Mouse (Mus musculus): Measurements from ENCODE around the gene Polr3h.
"Not testable (repeated sequence)": the region's sequence is repeated elsewhere in the genome, so short reads cannot be mapped to it uniquely, and the experiment has no call there.

Gene Polr3h

GRCm38 (mm10) chr15:81917621-81918463 is 8.2 kb downstream of the Polr3h start:
- peak; percentile 39 to 68 for DNase-seq (ENCODE audit: low spot score in 2 of 2)

GRCm38 (mm10) chr15:81917201-81917600 is 8.8 kb downstream of the Polr3h start:
- DNase-seq (ENCODE audit: low spot score in 2 of 2): no peak

GRCm38 (mm10) chr15:81915663-81916062 is 10.4 kb downstream of the Polr3h start:
- no peak for DNase-seq (ENCODE audit: low spot score in 2 of 2)

- DNase-seq (ENCODE audit: low spot score in 2 of 2): no peak
These were observed 11.4 kb downstream of the Polr3h start for GRCm38 (mm10) chr15:81914668-81915067.

GRCm38 (mm10) chr15:81912498-81912897 is 13.5 kb downstream of the Polr3h start:
- DNase-seq (ENCODE audit: low spot score in 2 of 2): no peak

GRCm38 (mm10) chr15:81908767-81909166 is 17.3 kb downstream of the Polr3h start:
- not testable (repeated sequence) for DNase-seq (ENCODE audit: low spot score in 2 of 2)

GRCm38 (mm10) chr15:81907953-81908352 is 18.1 kb downstream of the Polr3h start:
- no peak for DNase-seq (ENCODE audit: low spot score in 2 of 2)

GRCm38 (mm10) chr15:81904939-81905338 is 21.1 kb downstream of the Polr3h start:
- peak; percentile 56 to 78 for DNase-seq (ENCODE audit: low spot score in 2 of 2)

GRCm38 (mm10) chr15:81898751-81899150 is 27.3 kb downstream of the Polr3h start:
- DNase-seq (ENCODE audit: low spot score in 2 of 2): no peak

GRCm38 (mm10) chr15:81897607-81898285 is 28.3 kb downstream of the Polr3h start:
- no peak for DNase-seq (ENCODE audit: low spot score in 2 of 2)

GRCm38 (mm10) chr15:81896407-81896806 is 29.6 kb downstream of the Polr3h start:
- DNase-seq (ENCODE audit: low spot score in 2 of 2): no peak

GRCm38 (mm10) chr15:81894002-81894401 is 32.0 kb downstream of the Polr3h start:
- DNase-seq (ENCODE audit: low spot score in 2 of 2): no peak

GRCm38 (mm10) chr15:81891822-81892580 is 34.0 kb downstream of the Polr3h start:
- DNase-seq (ENCODE audit: low spot score in 2 of 2): no peak

GRCm38 (mm10) chr15:81891140-81891802 is 34.8 kb downstream of the Polr3h start:
- DNase-seq (ENCODE audit: low spot score in 2 of 2): no peak

GRCm38 (mm10) chr15:81889175-81889574 is 36.9 kb downstream of the Polr3h start:
- no peak for DNase-seq (ENCODE audit: low spot score in 2 of 2)

- DNase-seq (ENCODE audit: low spot score in 2 of 2): no peak
These were observed 39.1 kb downstream of the Polr3h start for GRCm38 (mm10) chr15:81886795-81887550.

GRCm38 (mm10) chr15:81885418-81885934 is 40.6 kb downstream of the Polr3h start:
- no peak for DNase-seq (ENCODE audit: low spot score in 2 of 2)

- no peak for DNase-seq (ENCODE audit: low spot score in 2 of 2)
These were observed 43.7 kb downstream of the Polr3h start for GRCm38 (mm10) chr15:81882348-81882747.

- no peak for DNase-seq (ENCODE audit: low spot score in 2 of 2)
These were observed 46.3 kb downstream of the Polr3h start for GRCm38 (mm10) chr15:81879531-81880401.

All from natural killer cell, adult 2 months (primary cell).